Mouse (Mus musculus): ENCODE measurements around the gene Wipf1. TPM values are rescaled to one million over a fixed set of nuclear protein-coding genes. Genes with fewer than 3 reads are reported as not detected.

Gene Wipf1
- polyA plus RNA-seq, 1 experiment: 16.1 TPM

GRCm38 (mm10) chr2:73571901-73572300, 42.4 kb upstream of the Wipf1 start:
- TF ChIP-seq MYOG (IDR thresholded peaks at IDR 0.05; ENCODE audit: control insufficient read depth, extremely low read depth, insufficient read length) (no peak), CTCF (IDR thresholded peaks at IDR 0.05; ENCODE audit: control insufficient read depth, insufficient read depth, insufficient read length) (no peak), MYOD1 (IDR thresholded peaks at IDR 0.05; ENCODE audit: control insufficient read depth, insufficient read length, low read depth) (no peak), MAX (IDR thresholded peaks at IDR 0.05) (no peak), FOSL1 (IDR thresholded peaks at IDR 0.05; ENCODE audit: insufficient read depth, low read length, poor library complexity, severe bottlenecking) (no peak), USF1 (IDR thresholded peaks at IDR 0.05; ENCODE audit: low read depth) (no peak), CEBPB (IDR thresholded peaks at IDR 0.05; ENCODE audit: low read depth) (no peak)
- H3K79me3 ChIP-seq (ENCODE audit: low read depth): no peaks in the 10 kb centered on the region
- H3K36me3 ChIP-seq (ENCODE audit: control insufficient read depth, insufficient read depth): peaks cover 15% of the 10 kb centered on the region
- H3K79me2 ChIP-seq (ENCODE audit: control insufficient read depth, insufficient read depth): peaks cover 21% of the 10 kb centered on the region
- no peaks in the 10 kb centered on the region for H3K27me3 ChIP-seq (ENCODE audit: control insufficient read depth, insufficient read depth, insufficient read length)
- no peak overlapping the region for H3ac ChIP-seq (ENCODE audit: control insufficient read depth, insufficient read length, low read depth)
- no peak overlapping the region for H3K4me3 ChIP-seq (ENCODE audit: insufficient read depth, poor library complexity, severe bottlenecking)

GRCm38 (mm10) chr2:73571304-73571703, 41.8 kb upstream of the Wipf1 start:
- H3K79me3 ChIP-seq (ENCODE audit: low read depth): no peaks in the 10 kb centered on the region
- H3K36me3 ChIP-seq (ENCODE audit: control insufficient read depth, insufficient read depth): peaks cover 18% of the 10 kb centered on the region
- H3K4me3 ChIP-seq (ENCODE audit: insufficient read depth, poor library complexity, severe bottlenecking): no peak overlapping the region
- TF ChIP-seq CEBPB (IDR thresholded peaks at IDR 0.05; ENCODE audit: low read depth) (no peak), FOSL1 (IDR thresholded peaks at IDR 0.05; ENCODE audit: insufficient read depth, low read length, poor library complexity, severe bottlenecking) (no peak), CTCF (IDR thresholded peaks at IDR 0.05; ENCODE audit: control insufficient read depth, insufficient read depth, insufficient read length) (no peak), USF1 (IDR thresholded peaks at IDR 0.05; ENCODE audit: low read depth) (no peak), MYOG (IDR thresholded peaks at IDR 0.05; ENCODE audit: control insufficient read depth, extremely low read depth, insufficient read length) (no peak)
- peaks cover 16% of the 10 kb centered on the region for H3K79me2 ChIP-seq (ENCODE audit: control insufficient read depth, insufficient read depth)
- H3K27me3 ChIP-seq (ENCODE audit: control insufficient read depth, insufficient read depth, insufficient read length): no peaks in the 10 kb centered on the region
- no peak overlapping the region for H3ac ChIP-seq (ENCODE audit: control insufficient read depth, insufficient read length, low read depth)

GRCm38 (mm10) chr2:73566989-73567605, 37.6 kb upstream of the Wipf1 start:
- H3K36me3 ChIP-seq (ENCODE audit: control insufficient read depth, insufficient read depth): peaks cover 20% of the 10 kb centered on the region
- H3K79me3 ChIP-seq (ENCODE audit: low read depth): no peaks in the 10 kb centered on the region
- H3ac ChIP-seq (ENCODE audit: control insufficient read depth, insufficient read length, low read depth): no peak overlapping the region
- no peaks in the 10 kb centered on the region for H3K79me2 ChIP-seq (ENCODE audit: control insufficient read depth, insufficient read depth)
- H3K27me3 ChIP-seq (ENCODE audit: control insufficient read depth, insufficient read depth, insufficient read length): no peaks in the 10 kb centered on the region
- no peak overlapping the region for H3K4me3 ChIP-seq (ENCODE audit: insufficient read depth, poor library complexity, severe bottlenecking)
- TF ChIP-seq USF1 (IDR thresholded peaks at IDR 0.05; ENCODE audit: low read depth) (no peak), MYOD1 (IDR thresholded peaks at IDR 0.05; ENCODE audit: control insufficient read depth, insufficient read length, low read depth) (no peak), CTCF (IDR thresholded peaks at IDR 0.05; ENCODE audit: control insufficient read depth, insufficient read depth, insufficient read length) (peak; percentile 32)

GRCm38 (mm10) chr2:73566162-73566561, 36.6 kb upstream of the Wipf1 start:
- Histone ChIP-seq H3ac (ENCODE audit: control insufficient read depth, insufficient read length, low read depth) (no peak overlapping the region), H3K27me3 (ENCODE audit: control insufficient read depth, insufficient read depth, insufficient read length) (no peaks in the 10 kb centered on the region), H3K4me3 (ENCODE audit: insufficient read depth, poor library complexity, severe bottlenecking) (no peak overlapping the region), H3K79me3 (ENCODE audit: low read depth) (no peaks in the 10 kb centered on the region), H3K79me2 (ENCODE audit: control insufficient read depth, insufficient read depth) (no peaks in the 10 kb centered on the region), H3K36me3 (ENCODE audit: control insufficient read depth, insufficient read depth) (peaks cover 20% of the 10 kb centered on the region)
- TF ChIP-seq USF1 (IDR thresholded peaks at IDR 0.05; ENCODE audit: low read depth) (no peak), CEBPB (IDR thresholded peaks at IDR 0.05; ENCODE audit: low read depth) (no peak), FOSL1 (IDR thresholded peaks at IDR 0.05; ENCODE audit: insufficient read depth, low read length, poor library complexity, severe bottlenecking) (no peak), CTCF (IDR thresholded peaks at IDR 0.05; ENCODE audit: control insufficient read depth, insufficient read depth, insufficient read length) (no peak), MYOD1 (IDR thresholded peaks at IDR 0.05; ENCODE audit: control insufficient read depth, insufficient read length, low read depth) (no peak), MAX (IDR thresholded peaks at IDR 0.05) (no peak), MYOG (IDR thresholded peaks at IDR 0.05; ENCODE audit: control insufficient read depth, extremely low read depth, insufficient read length) (no peak)

GRCm38 (mm10) chr2:73563690-73564089, 34.2 kb upstream of the Wipf1 start:
- H3K4me3 ChIP-seq (ENCODE audit: insufficient read depth, poor library complexity, severe bottlenecking): no peak overlapping the region
- H3K27me3 ChIP-seq (ENCODE audit: control insufficient read depth, insufficient read depth, insufficient read length): no peaks in the 10 kb centered on the region
- TF ChIP-seq USF1 (IDR thresholded peaks at IDR 0.05; ENCODE audit: low read depth) (no peak), CTCF (IDR thresholded peaks at IDR 0.05; ENCODE audit: control insufficient read depth, insufficient read depth, insufficient read length) (no peak), MYOD1 (IDR thresholded peaks at IDR 0.05; ENCODE audit: control insufficient read depth, insufficient read length, low read depth) (no peak), CEBPB (IDR thresholded peaks at IDR 0.05; ENCODE audit: low read depth) (no peak), MAX (IDR thresholded peaks at IDR 0.05) (no peak), MYOG (IDR thresholded peaks at IDR 0.05; ENCODE audit: control insufficient read depth, extremely low read depth, insufficient read length) (no peak), FOSL1 (IDR thresholded peaks at IDR 0.05; ENCODE audit: insufficient read depth, low read length, poor library complexity, severe bottlenecking) (no peak)
- H3K79me3 ChIP-seq (ENCODE audit: low read depth): no peaks in the 10 kb centered on the region
- H3K36me3 ChIP-seq (ENCODE audit: control insufficient read depth, insufficient read depth): peaks cover 12% of the 10 kb centered on the region
- H3K79me2 ChIP-seq (ENCODE audit: control insufficient read depth, insufficient read depth): no peaks in the 10 kb centered on the region
- H3ac ChIP-seq (ENCODE audit: control insufficient read depth, insufficient read length, low read depth): no peak overlapping the region

- H3K79me3 ChIP-seq (ENCODE audit: low read depth): no peaks in the 10 kb centered on the region
- TF ChIP-seq FOSL1 (IDR thresholded peaks at IDR 0.05; ENCODE audit: insufficient read depth, low read length, poor library complexity, severe bottlenecking): no peak
- no peak for TF ChIP-seq USF1 (IDR thresholded peaks at IDR 0.05; ENCODE audit: low read depth)
- TF ChIP-seq CEBPB (IDR thresholded peaks at IDR 0.05; ENCODE audit: low read depth): no peak
- TF ChIP-seq MYOG (IDR thresholded peaks at IDR 0.05; ENCODE audit: control insufficient read depth, extremely low read depth, insufficient read length): no peak
- TF ChIP-seq CTCF (IDR thresholded peaks at IDR 0.05; ENCODE audit: control insufficient read depth, insufficient read depth, insufficient read length): no peak
- TF ChIP-seq MAX (IDR thresholded peaks at IDR 0.05): no peak
- TF ChIP-seq MYOD1 (IDR thresholded peaks at IDR 0.05; ENCODE audit: control insufficient read depth, insufficient read length, low read depth): no peak
- H3K4me3 ChIP-seq (ENCODE audit: insufficient read depth, poor library complexity, severe bottlenecking): no peak overlapping the region
- peaks cover 12% of the 10 kb centered on the region for H3K36me3 ChIP-seq (ENCODE audit: control insufficient read depth, insufficient read depth)
- no peaks in the 10 kb centered on the region for H3K79me2 ChIP-seq (ENCODE audit: control insufficient read depth, insufficient read depth)
- H3ac ChIP-seq (ENCODE audit: control insufficient read depth, insufficient read length, low read depth): no peak overlapping the region
- H3K27me3 ChIP-seq (ENCODE audit: control insufficient read depth, insufficient read depth, insufficient read length): no peaks in the 10 kb centered on the region
These were observed 33.1 kb upstream of the Wipf1 start for GRCm38 (mm10) chr2:73562656-73563055.

Measured in C2C12 (cell line).